Mouse (Mus musculus): Measurements from ENCODE around the gene Cmpk1. TPM values are rescaled to one million over a fixed set of nuclear protein-coding genes. Genes with fewer than 3 reads are reported as not detected.

The Cmpk1 gene
- polyA plus RNA-seq, 1 experiment from 2014 or later, result 74.1 TPM

GRCm38 (mm10) chr4:114938248-114938647, 48.8 kb downstream of the Cmpk1 start:
- no peak overlapping the region for H3K4me3 ChIP-seq
- no peak overlapping the region for H3K27ac ChIP-seq
- no peak for DNase-seq (ENCODE audit: extremely low spot score, low spot score)
- H3K27me3 ChIP-seq (ENCODE audit: poor library complexity, severe bottlenecking), result peaks cover 68% of the 10 kb centered on the region
- no peaks in the 10 kb centered on the region for H3K36me3 ChIP-seq (replicated peaks)
- H3K9me3 ChIP-seq, result no peaks in the 10 kb centered on the region
- 55% methylated on average over 3 of the region's 3 CpGs for WGBS
- H3K4me1 ChIP-seq, result peaks cover 25% of the 10 kb centered on the region

GRCm38 (mm10) chr4:114937459-114938047, 49.5 kb downstream of the Cmpk1 start:
- DNase-seq (ENCODE audit: extremely low spot score, low spot score), result no peak
- 65% methylated on average over 4 of the region's 4 CpGs for WGBS
- Histone ChIP-seq H3K9me3 (no peaks in the 10 kb centered on the region), H3K4me1 (peaks cover 18% of the 10 kb centered on the region), H3K27me3 (ENCODE audit: poor library complexity, severe bottlenecking) (peaks cover 66% of the 10 kb centered on the region), H3K27ac (no peak overlapping the region), H3K4me3 (no peak overlapping the region), H3K36me3 (replicated peaks) (no peaks in the 10 kb centered on the region)

- no peak for DNase-seq (ENCODE audit: extremely low spot score, low spot score)
- no peaks in the 10 kb centered on the region for H3K9me3 ChIP-seq
- no peak overlapping the region for H3K4me3 ChIP-seq
- WGBS, result 91% methylated on average over 6 of the region's 6 CpGs
- peaks cover 10% of the 10 kb centered on the region for H3K4me1 ChIP-seq
- H3K27me3 ChIP-seq (ENCODE audit: poor library complexity, severe bottlenecking), result peaks cover 68% of the 10 kb centered on the region
- no peaks in the 10 kb centered on the region for H3K36me3 ChIP-seq (replicated peaks)
- H3K27ac ChIP-seq, result no peak overlapping the region
Measured at GRCm38 (mm10) chr4:114934188-114934587, 52.9 kb downstream of the Cmpk1 start.

GRCm38 (mm10) chr4:114932747-114933146, 54.3 kb downstream of the Cmpk1 start:
- WGBS, result 88% methylated on average over 4 of the region's 4 CpGs
- no peak for DNase-seq (ENCODE audit: extremely low spot score, low spot score)
- Histone ChIP-seq H3K27ac (no peak overlapping the region), H3K9me3 (no peaks in the 10 kb centered on the region), H3K4me1 (peaks cover 18% of the 10 kb centered on the region), H3K27me3 (ENCODE audit: poor library complexity, severe bottlenecking) (peaks cover 69% of the 10 kb centered on the region), H3K36me3 (replicated peaks) (no peaks in the 10 kb centered on the region), H3K4me3 (no peak overlapping the region)

GRCm38 (mm10) chr4:114929155-114929554, 57.9 kb downstream of the Cmpk1 start:
- peaks cover 27% of the 10 kb centered on the region for H3K4me1 ChIP-seq
- whole genome bisulfite sequencing, result 9% methylated on average over 15 of the region's 15 CpGs
- no peaks in the 10 kb centered on the region for H3K36me3 ChIP-seq (replicated peaks)
- no peak overlapping the region for H3K4me3 ChIP-seq
- H3K9me3 ChIP-seq, result no peaks in the 10 kb centered on the region
- DNase-seq (ENCODE audit: extremely low spot score, low spot score), result no peak
- H3K27me3 ChIP-seq (ENCODE audit: poor library complexity, severe bottlenecking), result peaks cover 91% of the 10 kb centered on the region
- peak overlapping the region; percentile 1 for H3K27ac ChIP-seq

- no peaks in the 10 kb centered on the region for H3K9me3 ChIP-seq
- WGBS, result under 1% methylated on average over 25 of the region's 25 CpGs
- no peak for DNase-seq (ENCODE audit: extremely low spot score, low spot score)
- peaks cover 95% of the 10 kb centered on the region for H3K27me3 ChIP-seq (ENCODE audit: poor library complexity, severe bottlenecking)
- H3K27ac ChIP-seq, result peak within 1 kb of the TSS; percentile 76
- peak within 1 kb of the TSS; percentile 53 for H3K4me3 ChIP-seq
- H3K4me1 ChIP-seq, result peaks cover 27% of the 10 kb centered on the region
- H3K36me3 ChIP-seq (replicated peaks), result no peaks in the 10 kb centered on the region
Measured at GRCm38 (mm10) chr4:114925917-114926312, 61.1 kb downstream of the Cmpk1 start, which contains the start of gene Foxe3. TSS of gene Foxe3 (minus strand) at chr4:114926013.

GRCm38 (mm10) chr4:114924971-114925916, 61.8 kb downstream of the Cmpk1 start:
- Histone ChIP-seq H3K27me3 (ENCODE audit: poor library complexity, severe bottlenecking) (peaks cover 96% of the 10 kb centered on the region), H3K4me1 (peaks cover 27% of the 10 kb centered on the region), H3K36me3 (replicated peaks) (no peaks in the 10 kb centered on the region), H3K9me3 (no peaks in the 10 kb centered on the region), H3K4me3 (peak overlapping the region; percentile 53), H3K27ac (peak overlapping the region; percentile 76)
- under 1% methylated on average over 125 of the region's 125 CpGs for WGBS
- DNase-seq (ENCODE audit: extremely low spot score, low spot score), result peak; percentile 53

GRCm38 (mm10) chr4:114917091-114917490, 70.0 kb downstream of the Cmpk1 start:
- Histone ChIP-seq H3K4me3 (no peak overlapping the region), H3K9me3 (no peaks in the 10 kb centered on the region), H3K4me1 (peaks cover 18% of the 10 kb centered on the region), H3K27ac (no peak overlapping the region), H3K36me3 (replicated peaks) (no peaks in the 10 kb centered on the region), H3K27me3 (ENCODE audit: poor library complexity, severe bottlenecking) (peaks cover 99% of the 10 kb centered on the region)
- peak; percentile 38 for DNase-seq (ENCODE audit: extremely low spot score, low spot score)
- 51% methylated on average over 2 of the region's 2 CpGs for WGBS

GRCm38 (mm10) chr4:114916056-114916455, 71.0 kb downstream of the Cmpk1 start:
- Histone ChIP-seq H3K27ac (no peak overlapping the region), H3K36me3 (replicated peaks) (no peaks in the 10 kb centered on the region), H3K4me1 (peaks cover 19% of the 10 kb centered on the region), H3K4me3 (no peak overlapping the region), H3K9me3 (no peaks in the 10 kb centered on the region), H3K27me3 (ENCODE audit: poor library complexity, severe bottlenecking) (peaks cover 99% of the 10 kb centered on the region)
- peak; percentile 13 for DNase-seq (ENCODE audit: extremely low spot score, low spot score)
- 44% methylated on average over 4 of the region's 4 CpGs for WGBS

GRCm38 (mm10) chr4:114913594-114913962, 73.5 kb downstream of the Cmpk1 start:
- Histone ChIP-seq H3K27ac (no peak overlapping the region), H3K4me1 (peaks cover 29% of the 10 kb centered on the region), H3K4me3 (0 out of 2 replicates have a peak overlapping the region, but pooled peaks have one; percentile 30), H3K27me3 (ENCODE audit: poor library complexity, severe bottlenecking) (peaks cover 99% of the 10 kb centered on the region), H3K9me3 (no peaks in the 10 kb centered on the region), H3K36me3 (replicated peaks) (no peaks in the 10 kb centered on the region)
- 1% methylated on average over 13 of the region's 13 CpGs for WGBS
- peak; percentile 81 for DNase-seq (ENCODE audit: extremely low spot score, low spot score)

GRCm38 (mm10) chr4:114912705-114913593, 74.1 kb downstream of the Cmpk1 start:
- Histone ChIP-seq H3K36me3 (replicated peaks) (no peaks in the 10 kb centered on the region), H3K27ac (no peak overlapping the region), H3K4me3 (peak overlapping the region; percentile 30), H3K27me3 (ENCODE audit: poor library complexity, severe bottlenecking) (peaks cover 99% of the 10 kb centered on the region), H3K4me1 (peaks cover 36% of the 10 kb centered on the region), H3K9me3 (no peaks in the 10 kb centered on the region)
- DNase-seq (ENCODE audit: extremely low spot score, low spot score), result peak; percentile 45
- 3% methylated on average over 35 of the region's 35 CpGs for WGBS
